8 mouse cellular contexts compared by ENCODE assay signal in the genomic region with DNA sequence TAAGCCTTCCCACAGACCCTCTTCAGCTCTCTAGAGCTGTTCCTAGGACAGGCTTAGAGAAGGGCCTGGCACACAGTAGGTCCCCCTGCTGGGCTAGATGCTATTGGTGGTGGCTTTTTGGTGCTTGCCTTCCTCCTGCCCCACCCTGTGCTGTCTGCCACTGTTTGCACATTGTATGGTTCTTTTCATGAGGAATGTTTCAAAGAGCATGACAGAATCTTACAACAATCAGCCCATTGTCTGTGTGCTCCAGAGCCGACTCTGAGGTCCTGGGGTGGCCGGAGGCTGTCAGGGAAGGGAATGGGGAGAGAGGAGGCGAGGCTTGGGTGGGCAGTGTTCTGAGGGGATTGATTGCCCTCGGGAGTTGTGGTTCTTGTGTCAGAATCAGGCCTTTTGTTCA. TPM values are rescaled to one million over a fixed set of nuclear protein-coding genes. Genes with fewer than 3 reads are reported as not detected.
A peak's percentile ranks its signal among the peaks of the same experiment; 100 is the strongest.
DNase-seq lines count a peak whose midpoint lies in the region; ATAC-seq lines count a peak whose summit lies in the region.

No protein-coding gene starts in this region.

- peak overlapping the region; percentile 53; the same call in 1 of the 2 replicates for H3K27ac ChIP-seq in forebrain, embryonic 10.5 days
- H3K27ac ChIP-seq in forebrain, embryonic 16.5 days (ENCODE audit: low read length), result no peak overlapping the region
- H3K27ac ChIP-seq in forebrain, embryonic 13.5 days, result peak overlapping the region; percentile 40; the same call in 1 of the 2 replicates
- H3K27ac ChIP-seq in midbrain, embryonic 16.5 days (ENCODE audit: low read length), result peak overlapping the region; percentile 13; the same call in 1 of the 2 replicates

- 17% methylated on average over 4 of the region's 4 CpGs for WGBS in forebrain, embryonic 10.5 days
- 18% methylated on average over 4 of the region's 4 CpGs for WGBS in forebrain, embryonic 16.5 days
- WGBS in forebrain, embryonic 13.5 days, result 12% methylated on average over 4 of the region's 4 CpGs
- 11% methylated on average over 4 of the region's 4 CpGs for WGBS in midbrain, embryonic 16.5 days

- no peaks in the 10 kb centered on the region for H3K9me3 ChIP-seq in forebrain, embryonic 10.5 days
- no peaks in the 10 kb centered on the region for H3K9me3 ChIP-seq in forebrain, embryonic 16.5 days (ENCODE audit: control insufficient read depth, low read length)
- H3K9me3 ChIP-seq in forebrain, embryonic 13.5 days (replicated peaks), result no peaks in the 10 kb centered on the region
- no peaks in the 10 kb centered on the region for H3K9me3 ChIP-seq in midbrain, embryonic 16.5 days (replicated peaks; ENCODE audit: control insufficient read depth, low read length, poor library complexity, severe bottlenecking)

- no peaks in the 10 kb centered on the region for H3K27me3 ChIP-seq in forebrain, embryonic 10.5 days (ENCODE audit: poor library complexity, severe bottlenecking)
- no peaks in the 10 kb centered on the region for H3K27me3 ChIP-seq in forebrain, embryonic 16.5 days (replicated peaks; ENCODE audit: control insufficient read depth, insufficient read depth, low read length)
- no peaks in the 10 kb centered on the region for H3K27me3 ChIP-seq in forebrain, embryonic 13.5 days
- H3K27me3 ChIP-seq in midbrain, embryonic 16.5 days (ENCODE audit: control insufficient read depth, insufficient read depth, low read depth, low read length), result no peaks in the 10 kb centered on the region

- peaks cover 88% of the 10 kb centered on the region for H3K36me3 ChIP-seq in forebrain, embryonic 10.5 days (replicated peaks)
- H3K36me3 ChIP-seq in forebrain, embryonic 16.5 days (ENCODE audit: control insufficient read depth, insufficient read depth), result peaks cover 20% of the 10 kb centered on the region
- peaks cover 90% of the 10 kb centered on the region for H3K36me3 ChIP-seq in forebrain, embryonic 13.5 days (ENCODE audit: poor library complexity, severe bottlenecking)
- H3K36me3 ChIP-seq in midbrain, embryonic 16.5 days (ENCODE audit: control insufficient read depth, insufficient read depth, low read length), result peaks cover 30% of the 10 kb centered on the region

- H3K9ac ChIP-seq in forebrain, embryonic 16.5 days (replicated peaks; ENCODE audit: low read depth, low read length), result no peak overlapping the region
- no peak overlapping the region for H3K9ac ChIP-seq in forebrain, embryonic 13.5 days
- H3K9ac ChIP-seq in midbrain, embryonic 16.5 days (ENCODE audit: low read depth, low read length), result no peak overlapping the region

- H3K4me2 ChIP-seq in forebrain, embryonic 16.5 days (ENCODE audit: low read length), result no peak overlapping the region
- no peak overlapping the region for H3K4me2 ChIP-seq in forebrain, embryonic 13.5 days
- H3K4me2 ChIP-seq in midbrain, embryonic 16.5 days (ENCODE audit: low read length), result no peak overlapping the region

- DNase-seq in forebrain, embryonic 10.5 days (ENCODE audit: extremely low spot score, low spot score), result peak; percentile 36
- DNase-seq in ES-CJ7 (ENCODE audit: low read depth, low spot score), result peak; percentile 41
- no peak for DNase-seq in right cerebral cortex, postnatal 36 days (ENCODE audit: low spot score in 2 of 2)
- DNase-seq in right cerebral cortex, postnatal 4 days, result no peak
- DNase-seq in heart, adult 18-20 months, result no peak

- no peak for ATAC-seq in forebrain, embryonic 16.5 days
- ATAC-seq in forebrain, embryonic 13.5 days, result no peak
- ATAC-seq in midbrain, embryonic 16.5 days, result no peak

- peaks cover 27% of the 10 kb centered on the region for H3K4me1 ChIP-seq in forebrain, embryonic 10.5 days
- peaks cover 6% of the 10 kb centered on the region; the same call in 1 of the 2 replicates for H3K4me1 ChIP-seq in forebrain, embryonic 16.5 days (replicated peaks; ENCODE audit: control insufficient read depth, insufficient read depth, low read length)
- H3K4me1 ChIP-seq in forebrain, embryonic 13.5 days, result peaks cover 14% of the 10 kb centered on the region; the same call in 1 of the 2 replicates
- H3K4me1 ChIP-seq in midbrain, embryonic 16.5 days (ENCODE audit: control insufficient read depth, insufficient read depth, low read length), result no peaks in the 10 kb centered on the region

- H3K4me3 ChIP-seq in forebrain, embryonic 10.5 days, result no peak overlapping the region
- H3K4me3 ChIP-seq in forebrain, embryonic 16.5 days (replicated peaks; ENCODE audit: low read length), result no peak overlapping the region
- H3K4me3 ChIP-seq in forebrain, embryonic 13.5 days, result no peak overlapping the region
- no peak overlapping the region for H3K4me3 ChIP-seq in midbrain, embryonic 16.5 days (ENCODE audit: low read depth, low read length)

RNA-seq across cellular contexts. Expression of a gene that starts 18.1 kb away (rescaled TPM):
- polyA plus RNA-seq in forebrain, embryonic 10.5 days (2016; fragmentation: Nextera tagmentation; extraction: Ambion mirVana), result 0.47 and 0.63 TPM in 2 replicates
- polyA plus RNA-seq in forebrain, embryonic 16.5 days (2015; fragmentation: Nextera tagmentation; extraction: Ambion mirVana), result 0.67 and 0.80 TPM in 2 replicates
- 0.21 and 0.38 TPM in 2 replicates for polyA plus RNA-seq in forebrain, embryonic 13.5 days (2015; fragmentation: Nextera tagmentation; extraction: Ambion mirVana)
- 0.57 and 0.64 TPM in 2 replicates for polyA plus RNA-seq in midbrain, embryonic 16.5 days (2015; fragmentation: Nextera tagmentation; extraction: Ambion mirVana)
- 1 to 10 TPM; 1.9 to 3.7 TPM for total RNA-seq in heart, adult 18-20 months (2021)

RNA-seq across cellular contexts. Expression of a gene that starts 23.2 kb away (rescaled TPM):
- 35.0 and 36.6 TPM in 2 replicates for polyA plus RNA-seq in forebrain, embryonic 10.5 days (2016; fragmentation: Nextera tagmentation; extraction: Ambion mirVana)
- polyA plus RNA-seq in forebrain, embryonic 16.5 days (2015; fragmentation: Nextera tagmentation; extraction: Ambion mirVana), result 25.6 and 26.0 TPM in 2 replicates
- 24.4 and 29.6 TPM in 2 replicates for polyA plus RNA-seq in forebrain, embryonic 13.5 days (2015; fragmentation: Nextera tagmentation; extraction: Ambion mirVana)
- 24.3 and 25.2 TPM in 2 replicates for polyA plus RNA-seq in midbrain, embryonic 16.5 days (2015; fragmentation: Nextera tagmentation; extraction: Ambion mirVana)
- total RNA-seq in heart, adult 18-20 months (2021), result 1 to 10 TPM; 7.5 to 7.8 TPM

RNA-seq across cellular contexts. Expression of a gene that starts 23.4 kb away (rescaled TPM):
- 50.3 and 52.2 TPM in 2 replicates for polyA plus RNA-seq in forebrain, embryonic 10.5 days (2016; fragmentation: Nextera tagmentation; extraction: Ambion mirVana)
- polyA plus RNA-seq in forebrain, embryonic 16.5 days (2015; fragmentation: Nextera tagmentation; extraction: Ambion mirVana), result 56.2 and 60.7 TPM in 2 replicates
- 56.1 and 62.4 TPM in 2 replicates for polyA plus RNA-seq in forebrain, embryonic 13.5 days (2015; fragmentation: Nextera tagmentation; extraction: Ambion mirVana)
- 49.0 and 51.5 TPM in 2 replicates for polyA plus RNA-seq in midbrain, embryonic 16.5 days (2015; fragmentation: Nextera tagmentation; extraction: Ambion mirVana)
- total RNA-seq in heart, adult 18-20 months (2021), result 10 to 100 TPM; 19.0 to 19.9 TPM

RNA-seq across cellular contexts. Expression of a gene that starts 44.6 kb away (rescaled TPM):
- polyA plus RNA-seq in forebrain, embryonic 10.5 days (2016; fragmentation: Nextera tagmentation; extraction: Ambion mirVana), result 0.83 and 1.7 TPM in 2 replicates
- 0.93 and 0.95 TPM in 2 replicates for polyA plus RNA-seq in forebrain, embryonic 16.5 days (2015; fragmentation: Nextera tagmentation; extraction: Ambion mirVana)
- 0.80 and 0.86 TPM in 2 replicates for polyA plus RNA-seq in forebrain, embryonic 13.5 days (2015; fragmentation: Nextera tagmentation; extraction: Ambion mirVana)
- polyA plus RNA-seq in midbrain, embryonic 16.5 days (2015; fragmentation: Nextera tagmentation; extraction: Ambion mirVana), result 0.44 and 0.87 TPM in 2 replicates
- total RNA-seq in heart, adult 18-20 months (2021), result not detected

RNA-seq across cellular contexts. Expression of a gene that starts 56.1 kb away (rescaled TPM):
- polyA plus RNA-seq in forebrain, embryonic 10.5 days (2016; fragmentation: Nextera tagmentation; extraction: Ambion mirVana), result 223 and 224 TPM in 2 replicates
- polyA plus RNA-seq in forebrain, embryonic 16.5 days (2015; fragmentation: Nextera tagmentation; extraction: Ambion mirVana), result 61.3 and 64.2 TPM in 2 replicates
- 74.8 and 86.1 TPM in 2 replicates for polyA plus RNA-seq in forebrain, embryonic 13.5 days (2015; fragmentation: Nextera tagmentation; extraction: Ambion mirVana)
- 57.2 and 64.1 TPM in 2 replicates for polyA plus RNA-seq in midbrain, embryonic 16.5 days (2015; fragmentation: Nextera tagmentation; extraction: Ambion mirVana)
- 10 to 100 TPM; 14.1 to 15.0 TPM for total RNA-seq in heart, adult 18-20 months (2021)

Comparison
In these comparisons a context has a peak if more than half of its experiments do, and no peak if none do; other contexts are left out.
1. DNase-seq: peak in forebrain, embryonic 10.5 days (single experiment) and ES-CJ7 (single experiment); none in right cerebral cortex, postnatal 36 days (0 of 2), right cerebral cortex, postnatal 4 days (single experiment) and heart, adult 18-20 months (0 of 2).